Mouse (Mus musculus): ENCODE measurements around the gene Oard1.

GRCm38 (mm10) chr17:48407910-48408525 lies 1.8 kb upstream of the Oard1 start:
- TF ChIP-seq GATA1 (IDR thresholded peaks at IDR 0.05; ENCODE audit: borderline replicate concordance, low read length): no peak
- TF ChIP-seq FLI1 (IDR thresholded peaks at IDR 0.05; ENCODE audit: low read length): no peak

All from megakaryocyte, embryonic 14.5 days (primary cell).